Mouse (Mus musculus) layer of hippocampus, postnatal 36 days (tissue): ENCODE measurements at regions not wholly inside any gene's neighbourhood (a gene's known extent, or its start where the extent isn't known, plus 50 kb on each side); places are given as distances from the start of the nearest gene placed in this dataset.

Experiments used
- DNase-seq, 2 experiments: peaks; one replicate each; pipeline ENCODE4 v3.0.0; 2022

DNA sequence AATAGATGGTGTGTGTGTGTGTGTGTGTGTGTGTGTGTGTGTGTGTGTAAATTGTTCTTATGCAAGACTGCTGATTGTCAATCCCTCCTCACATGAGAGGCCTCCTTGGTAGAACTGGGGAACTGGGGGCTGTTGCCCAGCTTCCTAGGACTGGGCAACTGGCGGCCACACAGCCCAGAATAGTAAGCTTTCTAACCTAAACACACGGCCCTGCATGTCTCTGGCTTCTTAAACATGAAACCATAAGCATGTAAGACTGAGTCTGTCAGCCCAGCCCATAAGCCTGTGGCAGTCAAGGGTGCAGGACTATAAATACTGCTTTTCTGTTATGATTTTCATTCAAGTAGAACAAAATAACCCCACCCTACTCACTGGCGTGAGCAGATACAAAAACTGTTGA, 60.7 kb downstream of the Ifng start:
- no peak for DNase-seq

GRCm38 (mm10) chr10:118504811-118505210, 64.0 kb downstream of the Ifng start:
- no peak for DNase-seq

DNA sequence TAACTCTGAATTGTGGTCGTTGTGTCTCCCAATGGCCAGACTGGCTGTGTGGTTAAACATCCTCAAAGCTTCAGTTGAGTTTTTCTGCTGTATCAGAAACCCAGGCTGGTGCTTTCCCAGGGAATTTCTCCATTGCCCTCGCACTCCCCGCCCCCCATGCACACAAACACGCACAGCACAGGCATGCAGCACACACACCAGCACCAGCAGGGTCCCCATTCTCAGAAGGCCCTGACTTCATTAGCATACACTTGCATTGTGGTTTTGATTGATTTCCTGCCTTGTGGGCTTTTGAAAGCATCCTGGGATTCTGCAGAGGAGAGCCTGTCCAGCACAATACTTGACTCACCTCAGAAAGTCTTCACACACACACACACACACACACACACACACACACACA, 65.3 kb downstream of the Ifng start:
- DNase-seq = no peak

- DNase-seq = peak in 1 of 2 experiments; percentile 7
Measured at GRCm38 (mm10) chr10:118507630-118508029, 66.8 kb downstream of the Ifng start.

GRCm38 (mm10) chr10:118516839-118517238, 76.0 kb downstream of the Ifng start:
- DNase-seq = no peak

GRCm38 (mm10) chr10:118517995-118518394, 77.1 kb downstream of the Ifng start:
- DNase-seq = no peak

DNA sequence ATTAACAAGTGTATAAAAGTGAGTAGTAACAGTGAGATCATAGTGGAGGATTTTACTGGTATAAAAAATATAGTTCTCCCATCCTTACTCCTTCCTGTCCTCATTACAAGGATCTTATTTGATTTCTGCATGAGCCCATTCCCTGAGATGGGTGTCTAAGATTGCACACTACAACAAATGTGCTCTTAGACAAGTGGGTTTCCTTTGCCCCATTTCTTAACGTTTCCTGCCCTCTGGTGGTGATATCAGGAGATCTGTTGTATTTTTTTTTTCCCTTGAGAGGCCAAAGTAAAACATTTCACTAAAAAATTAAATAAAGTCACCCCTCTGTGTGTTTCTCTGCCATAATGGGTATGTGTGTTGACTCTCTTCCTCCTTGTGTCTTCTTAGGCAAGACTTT, 105.1 kb downstream of the Ifng start:
- no peak for DNase-seq

DNA sequence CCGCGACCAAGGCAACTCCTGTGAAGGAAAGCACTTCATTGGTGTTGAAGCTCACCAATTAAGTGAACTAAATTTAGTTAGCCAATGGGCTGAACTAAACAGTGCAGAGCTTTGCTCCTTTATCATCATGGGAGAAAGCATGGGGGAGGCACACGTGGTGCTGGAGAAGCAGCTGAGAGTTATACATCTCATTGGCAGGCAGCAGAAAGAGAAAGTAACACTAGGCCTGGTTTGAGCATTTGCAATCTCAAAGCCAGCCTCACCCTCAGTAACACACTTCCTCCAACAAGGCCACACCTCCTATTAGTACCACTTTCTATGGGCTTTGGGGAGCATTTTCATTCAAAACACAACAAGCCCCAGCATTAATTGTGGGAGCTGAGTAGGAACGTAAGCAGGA, 109.4 kb downstream of the Ifng start:
- DNase-seq = no peak

GRCm38 (mm10) chr10:118558848-118559247, 118.0 kb downstream of the Ifng start:
- DNase-seq = no peak

DNA sequence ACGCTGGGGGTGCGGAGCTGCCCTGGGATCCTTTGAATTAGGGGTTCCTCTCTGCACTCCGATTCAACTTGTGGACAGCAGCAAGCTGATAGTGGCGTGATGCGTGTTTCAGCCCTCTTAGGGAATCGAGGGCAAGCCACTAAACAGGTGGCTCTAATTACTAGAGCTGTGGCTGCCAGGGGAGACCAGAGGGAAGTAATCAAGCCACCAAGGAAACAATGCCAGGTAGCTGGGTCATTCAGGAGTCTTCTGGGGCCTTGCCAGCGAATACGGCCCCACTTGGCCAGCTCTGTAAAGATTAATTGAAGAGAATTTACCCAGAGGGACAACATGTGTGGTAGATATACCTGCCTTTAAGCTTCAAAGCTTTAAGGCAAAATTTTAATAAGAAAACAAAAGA, 123.2 kb downstream of the Ifng start:
- no peak for DNase-seq

- peak; percentile 19 to 20 for DNase-seq
Measured at GRCm38 (mm10) chr10:118564528-118565268, 123.9 kb downstream of the Ifng start.

- no peak for DNase-seq
Measured at GRCm38 (mm10) chr10:118568617-118569016, 127.8 kb downstream of the Ifng start.

DNA sequence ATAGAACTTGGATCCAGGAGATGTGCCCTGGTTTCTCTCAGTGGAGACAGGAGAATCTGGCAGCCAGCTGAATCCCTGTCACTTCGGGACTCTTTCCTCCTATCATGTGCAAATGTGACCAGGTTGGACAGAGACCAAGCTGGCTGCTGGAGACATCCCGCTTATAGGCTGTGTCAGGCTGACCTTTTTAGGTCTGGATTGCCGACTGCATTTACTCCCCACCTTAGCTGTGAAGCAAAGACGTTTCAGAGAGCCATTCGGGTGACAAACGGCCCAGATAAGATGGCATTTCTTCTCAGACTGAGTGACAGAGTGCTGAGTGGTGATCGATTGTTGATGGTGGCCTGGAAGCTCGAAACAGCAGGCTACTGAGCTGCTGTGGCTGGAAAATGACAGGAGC, 128.6 kb downstream of the Ifng start:
- DNase-seq = no peak

- no peak for DNase-seq
Measured at GRCm38 (mm10) chr10:118573247-118573646, 132.4 kb downstream of the Ifng start.

- no peak for DNase-seq
Measured at GRCm38 (mm10) chr10:118575570-118575969, 134.7 kb downstream of the Ifng start.

DNA sequence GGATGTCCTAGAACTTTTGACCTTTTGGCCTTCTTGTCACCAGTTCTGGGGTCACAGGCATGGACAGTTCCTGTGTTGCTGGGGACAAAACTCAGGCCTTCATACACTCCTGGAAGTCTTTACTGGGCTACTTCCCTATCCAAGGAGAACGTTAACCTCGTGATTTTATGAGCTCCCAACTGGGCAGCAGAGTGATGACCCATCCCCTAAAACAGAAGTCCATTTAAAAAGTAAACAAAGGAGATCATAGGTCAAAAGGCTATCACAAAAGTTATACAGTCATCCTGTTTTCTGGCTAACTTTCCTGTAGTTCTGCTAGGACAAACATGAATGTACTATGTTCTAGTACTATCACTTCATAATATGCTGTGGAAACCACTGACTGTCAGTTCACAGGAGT, 140.5 kb downstream of the Ifng start:
- DNase-seq = no peak

DNA sequence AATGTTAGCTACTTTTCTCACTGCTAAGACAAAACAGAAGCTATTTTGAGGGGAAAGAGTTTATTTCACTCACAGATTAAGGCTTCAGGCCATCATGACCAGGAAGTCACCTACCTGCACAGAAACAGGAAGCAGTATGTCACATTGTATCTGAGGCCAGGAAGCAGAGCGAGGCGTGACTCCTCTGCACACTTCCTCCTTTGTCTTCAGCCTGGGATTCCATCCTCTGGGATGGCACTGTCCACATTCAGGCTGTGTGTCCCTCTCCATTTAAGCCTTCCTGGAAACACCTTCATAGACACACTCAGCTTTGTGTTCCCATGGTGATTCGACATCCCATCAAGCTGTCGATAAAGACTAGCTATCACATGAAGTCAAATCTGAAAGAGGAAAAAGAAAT, 145.0 kb downstream of the Ifng start:
- DNase-seq = no peak

- DNase-seq = no peak
Measured at GRCm38 (mm10) chr10:118588198-118588597, 147.4 kb downstream of the Ifng start.

- DNase-seq = peak; percentile 63 to 78
Measured at GRCm38 (mm10) chr10:118592648-118593368, 152.0 kb downstream of the Ifng start.

GRCm38 (mm10) chr10:118596206-118596605, 155.4 kb downstream of the Ifng start:
- DNase-seq = no peak

GRCm38 (mm10) chr10:118598497-118598896, 157.7 kb downstream of the Ifng start:
- no peak for DNase-seq

DNA sequence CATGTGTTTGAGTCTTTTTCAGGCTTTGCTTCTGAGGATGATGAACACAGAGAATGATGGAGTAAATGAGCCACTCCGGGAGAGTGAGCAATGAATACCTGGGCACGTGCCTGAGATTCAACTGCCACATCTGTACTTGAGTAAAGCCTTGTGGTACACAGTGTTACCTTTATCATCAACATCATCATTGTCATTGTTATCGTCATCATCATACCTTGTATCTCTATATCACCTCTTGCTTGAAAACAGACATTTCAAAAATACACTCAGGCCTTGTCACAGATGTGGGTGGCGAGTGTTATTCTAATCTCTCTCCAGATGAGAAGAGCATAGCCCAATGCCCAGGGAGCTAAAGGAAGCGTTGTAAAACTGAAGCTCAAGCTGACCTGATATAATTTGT, 158.4 kb downstream of the Ifng start:
- no peak for DNase-seq

GRCm38 (mm10) chr10:118599610-118600009, 158.8 kb downstream of the Ifng start:
- DNase-seq = no peak

- no peak for DNase-seq
Measured at GRCm38 (mm10) chr10:118602922-118603321, 162.1 kb downstream of the Ifng start.
